Mouse (Mus musculus) small intestine, adult 2 months (tissue): ENCODE results near the gene Adam19.

Experiments
- CTCF ChIP-seq: fragments of 200-500 bp; IDR thresholded peaks from 2 replicates; pipeline ENCODE4 v1.5.1; 2012; ENCODE audit warnings: low read depth, mild to moderate bottlenecking, control low read depth, inconsistent platforms, low read length, moderate library complexity, mixed read lengths; ENCODE audit not compliant: insufficient replicate concordance, insufficient read length; ENCODE audit errors: extremely low read depth
- POLR2A ChIP-seq: fragments of 200-500 bp; IDR thresholded peaks from 2 replicates; pipeline ENCODE4 v1.6.1; 2012; ENCODE audit warnings: low read depth, mild to moderate bottlenecking, control low read depth, inconsistent platforms, low read length, moderate library complexity

- TF ChIP-seq CTCF: no peak
- TF ChIP-seq POLR2A: no peak
Measured at GRCm38 (mm10) chr11:46146619-46147018, 90.8 kb downstream of the Adam19 start.
